Mouse (Mus musculus): ENCODE measurements at regions not wholly inside any gene's neighbourhood (a gene's known extent, or its start where the extent isn't known, plus 50 kb on each side); places are given as distances from the start of the nearest gene placed in this dataset.

DNA sequence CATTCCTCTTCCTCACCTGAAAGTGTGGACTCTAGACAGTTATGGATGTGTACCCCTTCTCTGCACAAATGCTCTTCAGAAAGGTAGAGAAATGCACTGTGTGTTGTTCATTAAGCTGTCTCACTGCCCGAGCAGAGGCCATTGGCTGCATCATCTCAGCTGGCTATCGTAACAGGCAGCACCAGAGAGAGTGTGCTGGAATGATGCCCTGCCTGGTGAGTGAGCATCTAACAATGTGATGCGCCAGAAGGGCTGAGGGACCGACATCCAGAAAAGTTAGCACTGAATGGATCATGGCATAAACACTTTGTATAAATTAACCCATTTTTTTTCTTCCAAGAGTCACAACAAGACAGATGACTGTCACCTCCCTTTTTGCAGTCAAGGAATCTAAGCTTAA lies 112.7 kb upstream of the Hrasls start:
- TF ChIP-seq CTCF (IDR thresholded peaks at IDR 0.05) (no peak), EP300 (IDR thresholded peaks at IDR 0.05) (no peak)
